Mouse (Mus musculus): ENCODE results near the gene Fam222b. TPM values are rescaled to one million over a fixed set of nuclear protein-coding genes. Genes with fewer than 3 reads are reported as not detected.

The Fam222b gene
- total RNA-seq, 1 experiment from 2014 or later, result 19.1 TPM

Small RNA genes within 50 kb of the gene (microRNA-seq; reads per million reads assigned to microRNA genes)
- gene Mir144 (369 to 3,034 reads per million in 2 experiments), gene Mir451a (0 reads per million in 2 experiments), gene Mir451b (0 reads per million in 2 experiments), gene Mir7653 (0.43 to 1.1 reads per million in 2 experiments)

Other genes with a start within 250 kb of the Fam222b start
- 3.7 and 21.3 TPM in 2 replicates for gene Pipox, start 200.6 kb upstream of the Fam222b start, total RNA-seq (2021)
- gene Sez6, start 163.9 kb upstream of the Fam222b start, total RNA-seq (2021), result 3.5 and 3.8 TPM in 2 replicates
- 52.2 and 60.9 TPM in 2 replicates for gene Phf12, start 111.9 kb upstream of the Fam222b start, total RNA-seq (2021)
- gene Dhrs13, start 62.4 kb upstream of the Fam222b start, total RNA-seq (2021), result 9.9 and 10.3 TPM in 2 replicates
- 74.3 and 81.5 TPM in 2 replicates for gene Flot2, start 56.7 kb upstream of the Fam222b start, total RNA-seq (2021)
- gene Eral1, start 14.3 kb upstream of the Fam222b start, total RNA-seq (2021), result 28.8 and 31.6 TPM in 2 replicates
- 47.2 and 50.7 TPM in 2 replicates for gene Traf4, start 70.9 kb downstream of the Fam222b start, total RNA-seq (2021)
- 8.5 and 9.0 TPM in 2 replicates for gene Nek8, start 82.0 kb downstream of the Fam222b start, total RNA-seq (2021)
- 36.4 and 46.4 TPM in 2 replicates for gene Tlcd1, start 82.1 kb downstream of the Fam222b start, total RNA-seq (2021)
- gene Rpl23a, start 88.9 kb downstream of the Fam222b start, total RNA-seq (2021), result 1,759 and 1,890 TPM in 2 replicates
- gene Rab34, start 93.8 kb downstream of the Fam222b start, total RNA-seq (2021), result 89.2 and 92.2 TPM in 2 replicates
- 17.6 and 26.3 TPM in 2 replicates for gene Proca1, start 98.7 kb downstream of the Fam222b start, total RNA-seq (2021)
- 75.3 and 78.8 TPM in 2 replicates for gene Sdf2, start 151.1 kb downstream of the Fam222b start, total RNA-seq (2021)
- 60.1 and 65.4 TPM in 2 replicates for gene Supt6, start 151.3 kb downstream of the Fam222b start, total RNA-seq (2021)
- 146 and 153 TPM in 2 replicates for gene 2610507B11Rik, start 167.1 kb downstream of the Fam222b start, total RNA-seq (2021)
- gene BC030499, start 196.2 kb downstream of the Fam222b start, total RNA-seq (2021), result 0.41 and 0.83 TPM in 2 replicates
- gene Spag5, start 206.9 kb downstream of the Fam222b start, total RNA-seq (2021), result 9.7 and 12.4 TPM in 2 replicates
- gene Aldoc, start 228.3 kb downstream of the Fam222b start, total RNA-seq (2021), result 8.8 and 9.2 TPM in 2 replicates
- 43.0 and 47.6 TPM in 2 replicates for gene Pigs, start 233.8 kb downstream of the Fam222b start, total RNA-seq (2021)
- gene Unc119, start 248.8 kb downstream of the Fam222b start, total RNA-seq (2021), result 24.4 and 26.8 TPM in 2 replicates